Mouse (Mus musculus) limb, embryonic 11.5 days (tissue): ENCODE measurements around the gene Gm7029. TPM values are rescaled to one million over a fixed set of nuclear protein-coding genes. Genes with fewer than 3 reads are reported as not detected.
"Not testable (repeated sequence)": the region's sequence is repeated elsewhere in the genome, so short reads cannot be mapped to it uniquely, and the experiment has no call there.

Source experiments
- ATAC-seq: fragments of 200-750 bp; cut with Nextera tagmentation; 2 replicates; pipeline ENCODE4 v1.8.0; 2017; ENCODE audit warnings: low read depth; ENCODE audit not compliant: insufficient number of reproducible peaks, low FRiP score, low TSS enrichment
- DNase-seq: peaks from one replicate; pipeline ENCODE4 v3.0.0-alpha.2; 2015; ENCODE audit warnings: low spot score
- H3K27ac ChIP-seq: fragments of 300-500 bp; sonication (generic); replicated peaks from 2 replicates; pipeline ENCODE4 v1.5.1; 2014; ENCODE audit warnings: low read depth, mild to moderate bottlenecking, low read length
- H3K27me3 ChIP-seq: fragments of 300-500 bp; sonication (generic); 2 replicates; pipeline ENCODE4 v1.6.1; 2014; ENCODE audit warnings: mild to moderate bottlenecking, low read length, mixed read lengths; ENCODE audit not compliant: control insufficient read depth, insufficient read depth
- H3K36me3 ChIP-seq: fragments of 300-500 bp; sonication (generic); 2 replicates; pipeline ENCODE4 v1.6.1; 2014; ENCODE audit warnings: mild to moderate bottlenecking, low read length, moderate library complexity, mixed read lengths; ENCODE audit not compliant: control insufficient read depth, insufficient read depth
- H3K4me1 ChIP-seq: fragments of 300-500 bp; sonication (generic); 2 replicates; pipeline ENCODE4 v1.6.1; 2014; ENCODE audit warnings: low read length, mixed read lengths; ENCODE audit not compliant: control insufficient read depth, insufficient read depth
- H3K4me2 ChIP-seq: fragments of 300-500 bp; sonication (generic); 2 replicates; pipeline ENCODE4 v1.6.1; 2014; ENCODE audit warnings: low read depth, mild to moderate bottlenecking, moderate library complexity; ENCODE audit not compliant: severe bottlenecking
- H3K4me3 ChIP-seq: fragments of 300-500 bp; sonication (generic); 2 replicates; pipeline ENCODE4 v1.5.1; 2014; ENCODE audit warnings: low read depth, low read length
- H3K9ac ChIP-seq: fragments of 300-500 bp; sonication (generic); 2 replicates; pipeline ENCODE4 v1.6.1; 2014; ENCODE audit warnings: mild to moderate bottlenecking, low read length
- H3K9me3 ChIP-seq: fragments of 300-500 bp; sonication (generic); 2 replicates; pipeline ENCODE4 v1.6.1; 2016; ENCODE audit warnings: low read length; ENCODE audit not compliant: control insufficient read depth
- WGBS: fragments of 180-500 bp; shearing (Covaris S2); extraction: QIAGEN DNeasy Blood & Tissue Kit; methylation state at CpG from one replicate; pipeline ENCODE4 v1.1.7; 2014; 5-methylcytosine and 5-hydroxymethylcytosine counted together
- polyA plus RNA-seq: library from polyadenylated mRNA; unstranded; fragments of >200 nt; fragmentation: Nextera tagmentation; extraction: Ambion mirVana; gene quantifications from 2 replicates; pipeline ENCODE4 v1.2.1, GENCODE M21; 2014

The Gm7029 gene
- polyA plus RNA-seq, 1 experiment from 2014 or later = not detected

DNA sequence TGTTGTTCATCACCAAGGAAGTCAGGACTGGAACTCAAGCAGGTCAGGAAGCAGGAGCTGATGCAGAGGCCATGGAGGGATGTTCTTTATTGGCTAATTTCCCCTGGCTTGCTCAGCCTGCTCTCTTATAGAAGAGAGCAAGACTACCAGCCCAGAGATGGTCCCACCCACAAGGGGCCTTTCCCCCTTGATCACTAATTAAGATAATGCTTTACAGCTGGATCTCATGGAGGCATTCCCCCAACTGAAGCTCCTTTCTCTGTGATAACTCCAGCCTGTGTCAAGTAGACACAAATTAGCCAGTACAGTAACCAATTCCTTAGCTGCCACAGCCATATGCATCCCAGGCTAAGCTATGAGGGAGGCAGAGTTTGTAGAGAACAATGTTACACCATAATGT lies 14.6 kb downstream of the Gm7029 start:
- not testable (repeated sequence) for H3K27ac ChIP-seq, H3K4me3 ChIP-seq, H3K9me3 ChIP-seq, DNase-seq, H3K27me3 ChIP-seq, H3K9ac ChIP-seq, ATAC-seq, H3K4me2 ChIP-seq, H3K4me1 ChIP-seq, H3K36me3 ChIP-seq

DNA sequence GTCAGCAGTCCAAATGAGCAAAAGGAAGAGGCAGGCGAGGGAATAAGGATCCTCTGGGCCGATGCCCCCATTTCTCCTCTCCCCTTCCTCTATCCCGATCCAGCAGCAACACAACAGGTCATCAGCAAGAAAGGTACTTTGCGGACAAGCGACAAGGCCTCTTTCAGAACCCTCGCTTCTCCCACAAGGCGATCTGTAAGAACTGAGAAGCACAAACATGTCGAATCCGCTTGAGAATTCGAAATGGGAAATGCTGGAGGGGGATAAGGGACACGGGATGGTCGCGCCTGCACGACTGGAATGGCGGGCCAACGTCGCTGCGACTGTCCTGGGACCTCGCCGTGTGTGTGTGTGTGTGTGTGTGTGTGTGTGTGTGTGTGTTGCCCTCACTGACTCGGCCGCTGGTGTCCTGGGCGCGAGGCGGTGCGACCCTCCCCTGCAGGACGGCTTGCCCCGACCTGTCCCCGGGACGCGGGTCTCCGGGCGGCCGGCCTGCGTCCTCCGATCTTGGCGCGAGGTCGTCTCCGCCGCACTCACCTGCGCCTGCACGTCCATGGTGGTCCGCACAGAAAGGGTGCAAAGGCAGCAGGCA lies 16.4 kb downstream of the Gm7029 start:
- H3K27me3 ChIP-seq, H3K36me3 ChIP-seq, H3K27ac ChIP-seq, H3K9me3 ChIP-seq, H3K4me1 ChIP-seq: not testable (repeated sequence)
- H3K4me3 ChIP-seq = peak overlapping the region; percentile 60
- H3K4me2 ChIP-seq = peak overlapping the region; percentile 60
- peak; percentile 54; the same call in 1 of the 2 replicates for ATAC-seq
- H3K9ac ChIP-seq = peak overlapping the region; percentile 73
- WGBS = under 1% methylated on average over 38 of the region's 44 CpGs
- peak; percentile 30 for DNase-seq

DNA sequence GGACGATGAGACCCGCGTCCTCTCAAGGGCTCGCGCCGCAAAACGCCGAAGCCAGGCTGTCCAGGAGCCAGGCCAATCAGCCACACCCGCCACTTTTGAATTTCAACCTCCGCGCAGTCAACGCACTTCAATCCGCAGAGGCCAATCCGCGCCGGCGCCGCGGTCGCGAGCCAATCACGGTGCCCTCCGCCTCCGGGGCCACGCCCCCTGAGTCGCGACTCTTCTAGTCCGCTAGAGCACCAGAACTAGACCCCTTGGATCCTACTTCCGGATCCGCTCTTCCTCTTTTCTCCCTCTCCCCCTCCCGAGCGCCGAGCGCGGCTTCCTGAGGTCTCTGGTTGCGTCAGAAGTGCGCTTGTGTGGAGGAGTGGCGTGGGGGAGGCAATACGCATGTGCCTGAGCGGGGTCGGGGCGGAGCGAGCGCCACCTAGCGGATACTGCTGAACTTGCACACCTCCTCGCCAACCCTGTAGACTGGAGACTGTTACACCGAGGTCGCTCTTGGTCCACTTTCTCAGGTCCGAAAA lies 17.0 kb downstream of the Gm7029 start, which contains the start of gene Kifc1:
Gene Kifc1 (minus strand): TSS at position 129 of the 527 bp plus-strand sequence.
- H3K27ac ChIP-seq = no peak within 1 kb of the TSS; the same call in 1 of the 2 replicates
- DNase-seq (peak; percentile 100), ATAC-seq (peak; percentile 97)
- H3K9ac ChIP-seq = peak within 1 kb of the TSS; percentile 73
- H3K27me3 ChIP-seq = no peaks in the 10 kb centered on the region
- H3K4me1 ChIP-seq = no peaks in the 10 kb centered on the region
- H3K36me3 ChIP-seq = peaks cover 3% of the 10 kb centered on the region; the same call in 1 of the 2 replicates
- peak within 1 kb of the TSS; percentile 60 for H3K4me2 ChIP-seq
- no peaks in the 10 kb centered on the region for H3K9me3 ChIP-seq
- H3K4me3 ChIP-seq = peak within 1 kb of the TSS; percentile 60
- WGBS = under 1% methylated on average over 48 of the region's 49 CpGs

DNA sequence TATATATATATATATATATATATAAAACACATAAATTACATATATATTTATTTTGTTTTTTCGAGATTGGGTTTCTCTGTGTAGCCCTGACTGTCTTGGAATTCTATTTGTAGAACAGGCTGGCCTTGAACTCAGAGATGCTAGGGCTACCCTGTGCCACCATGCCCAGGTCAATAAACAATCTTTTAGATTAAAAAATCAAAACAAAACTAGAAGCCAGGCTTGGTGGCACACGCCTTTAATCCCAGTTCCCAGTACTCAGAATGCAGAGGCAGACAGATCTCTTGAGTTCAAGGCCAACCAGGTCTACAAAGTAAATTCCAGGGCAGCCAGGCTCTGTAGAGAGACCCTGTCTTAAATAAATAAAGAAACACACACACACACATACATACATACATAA lies 17.7 kb downstream of the Gm7029 start:
- no peak overlapping the region for H3K9ac ChIP-seq
- no peak for DNase-seq
- no peaks in the 10 kb centered on the region for H3K27me3 ChIP-seq
- no peaks in the 10 kb centered on the region for H3K36me3 ChIP-seq
- no peaks in the 10 kb centered on the region for H3K9me3 ChIP-seq
- H3K4me1 ChIP-seq = no peaks in the 10 kb centered on the region
- H3K4me3 ChIP-seq = no peak overlapping the region
- WGBS = 69% methylated on average over 2 of the region's 2 CpGs
- H3K27ac ChIP-seq = no peak overlapping the region
- no peak for ATAC-seq
- no peak overlapping the region for H3K4me2 ChIP-seq

DNA sequence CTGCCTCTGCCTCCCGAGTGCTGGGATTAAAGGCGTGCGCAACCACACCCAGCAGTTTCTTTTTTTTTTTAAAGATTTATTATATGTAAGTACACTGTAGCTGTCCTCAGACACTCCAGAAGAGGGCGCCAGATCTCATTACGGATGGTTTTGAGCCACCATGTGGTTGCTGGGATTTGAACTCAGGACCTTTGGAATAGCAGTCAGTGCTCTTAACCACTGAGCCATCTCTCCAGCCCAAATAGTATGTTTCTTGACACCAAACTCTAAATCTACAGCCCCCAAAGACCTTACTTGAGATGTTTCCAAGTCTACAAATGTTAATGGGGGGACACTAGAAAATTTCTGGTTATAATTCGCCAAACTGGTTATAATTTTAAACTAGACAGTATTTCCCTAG lies 18.3 kb downstream of the Gm7029 start:
- 67% methylated on average over 6 of the region's 6 CpGs for WGBS
- H3K36me3 ChIP-seq, DNase-seq, H3K9ac ChIP-seq, H3K27me3 ChIP-seq, ATAC-seq, H3K4me1 ChIP-seq, H3K4me3 ChIP-seq, H3K4me2 ChIP-seq, H3K9me3 ChIP-seq, H3K27ac ChIP-seq: not testable (repeated sequence)

DNA sequence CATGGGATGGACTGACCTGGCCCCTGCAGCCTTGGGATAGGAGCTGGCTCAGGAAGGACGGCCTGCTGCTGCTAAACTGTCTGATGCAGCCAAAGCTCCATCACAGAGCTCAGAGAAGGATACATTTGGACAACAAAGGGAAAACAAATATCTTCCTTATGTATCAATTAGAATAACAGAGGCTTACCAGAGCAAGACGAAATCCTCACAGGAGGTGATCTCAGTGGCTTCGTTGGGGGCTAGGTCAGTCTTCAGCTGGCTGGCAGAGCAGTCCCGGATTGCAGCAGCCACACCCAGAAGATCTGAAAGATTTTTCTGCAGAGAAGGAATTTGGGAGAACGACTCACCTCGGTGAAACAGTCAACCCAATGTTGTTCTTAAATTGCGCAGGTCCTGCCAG lies 18.8 kb downstream of the Gm7029 start:
- WGBS = 32% methylated on average over 7 of the region's 7 CpGs
- no peak overlapping the region for H3K9ac ChIP-seq
- DNase-seq = no peak
- no peaks in the 10 kb centered on the region for H3K36me3 ChIP-seq
- H3K27ac ChIP-seq = no peak overlapping the region
- no peak overlapping the region for H3K4me3 ChIP-seq
- no peaks in the 10 kb centered on the region for H3K27me3 ChIP-seq
- H3K9me3 ChIP-seq = no peaks in the 10 kb centered on the region
- H3K4me2 ChIP-seq = no peak overlapping the region
- no peaks in the 10 kb centered on the region for H3K4me1 ChIP-seq
- no peak for ATAC-seq

DNA sequence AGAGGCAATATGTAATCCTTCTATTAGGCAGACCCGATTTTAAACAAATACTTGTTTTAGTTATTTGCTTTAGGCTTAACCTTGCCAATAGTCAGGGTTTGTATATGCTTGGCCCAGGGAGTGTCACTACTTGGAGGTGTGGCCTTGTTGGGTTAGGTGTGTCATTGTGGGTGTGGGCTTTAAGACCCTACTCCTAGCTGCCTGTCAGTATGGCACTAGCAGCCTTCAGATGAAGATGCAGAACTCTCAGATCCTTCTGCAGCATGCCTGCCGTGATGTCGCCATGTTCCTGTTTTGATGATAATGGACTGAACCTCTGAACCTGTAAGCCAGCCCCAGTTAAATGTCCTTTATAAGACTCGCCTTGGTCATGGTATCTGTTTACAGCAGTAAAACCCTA lies 19.4 kb downstream of the Gm7029 start:
- H3K27ac ChIP-seq, H3K4me1 ChIP-seq, H3K27me3 ChIP-seq, H3K4me3 ChIP-seq, H3K9ac ChIP-seq, DNase-seq, H3K4me2 ChIP-seq, H3K36me3 ChIP-seq, ATAC-seq, H3K9me3 ChIP-seq: not testable (repeated sequence)
- WGBS = 82% methylated on average over 4 of the region's 4 CpGs

DNA sequence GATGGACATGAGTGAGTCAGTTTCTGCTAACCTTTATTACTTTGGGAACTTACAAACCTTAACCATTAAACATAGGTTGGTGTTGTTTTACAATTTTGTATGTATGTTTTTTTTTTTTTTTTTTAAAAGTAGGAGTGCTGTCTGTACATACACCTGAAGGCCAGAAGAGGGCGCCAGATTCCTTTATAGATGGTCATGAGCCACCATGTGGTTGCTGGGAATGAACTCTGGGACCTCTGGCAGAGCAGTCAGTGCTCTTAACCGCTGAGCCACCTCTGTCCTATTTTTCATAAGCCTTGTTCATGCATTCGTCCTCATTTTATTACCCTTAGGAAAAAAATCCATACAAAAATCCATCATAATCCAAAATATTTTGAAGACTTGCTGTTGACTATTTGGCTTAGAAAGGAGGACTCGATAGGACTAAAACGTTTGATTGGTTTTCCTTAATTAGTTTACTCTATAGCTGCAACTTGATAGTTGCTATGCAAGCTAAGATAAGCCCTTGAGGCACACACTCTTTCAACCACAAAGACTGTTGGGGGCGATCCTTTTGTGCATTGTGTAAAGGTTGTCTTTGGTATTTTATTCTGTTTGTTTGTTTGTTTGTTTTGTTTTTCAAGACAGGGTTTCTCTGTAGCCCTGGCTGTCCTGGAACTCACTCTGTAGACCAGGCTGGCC lies 23.6 kb downstream of the Gm7029 start:
- Histone ChIP-seq H3K9me3 (no peaks in the 10 kb centered on the region), H3K36me3 (no peaks in the 10 kb centered on the region), H3K4me2 (no peak overlapping the region), H3K27ac (no peak overlapping the region), H3K4me1 (no peaks in the 10 kb centered on the region), H3K4me3 (no peak overlapping the region), H3K9ac (no peak overlapping the region), H3K27me3 (no peaks in the 10 kb centered on the region)
- 46% methylated on average over 6 of the region's 6 CpGs for WGBS
- DNase-seq = peak; percentile 65
- no peak for ATAC-seq
